Mouse (Mus musculus) embryonic facial prominence, embryonic 11.5 days (tissue): ENCODE measurements at regions not wholly inside any gene's neighbourhood (a gene's known extent, or its start where the extent isn't known, plus 50 kb on each side); places are given as distances from the start of the nearest gene placed in this dataset.

ENCODE experiments used
- ATAC-seq: fragments of 200-750 bp; cut with Nextera tagmentation; replicated peaks from 2 replicates; pipeline ENCODE4 v1.8.0; 2017; ENCODE audit warnings: low read depth; ENCODE audit not compliant: insufficient number of reproducible peaks, low FRiP score, low TSS enrichment
- DNase-seq: peaks from one replicate; pipeline ENCODE4 v3.0.0-alpha.2; 2015; ENCODE audit warnings: low spot score
- H3K27ac ChIP-seq: fragments of 300-500 bp; sonication (generic); replicated peaks from 2 replicates; pipeline ENCODE4 v1.5.1; 2014; ENCODE audit warnings: mild to moderate bottlenecking, low read depth, low read length, control low read depth
- H3K27me3 ChIP-seq: fragments of 300-500 bp; sonication (generic); 2 replicates; pipeline ENCODE4 v1.6.1; 2014; ENCODE audit warnings: mild to moderate bottlenecking, low read length, moderate library complexity, mixed read lengths; ENCODE audit not compliant: control insufficient read depth, insufficient read depth
- H3K36me3 ChIP-seq: fragments of 300-500 bp; sonication (generic); replicated peaks from 2 replicates; pipeline ENCODE4 v1.6.1; 2014; ENCODE audit warnings: low read depth, mild to moderate bottlenecking, low read length, moderate library complexity, mixed read lengths; ENCODE audit not compliant: control insufficient read depth, insufficient read depth
- H3K4me1 ChIP-seq: fragments of 300-500 bp; sonication (generic); 2 replicates; pipeline ENCODE4 v1.6.1; 2014; ENCODE audit warnings: low read length, mixed read lengths; ENCODE audit not compliant: control insufficient read depth, insufficient read depth
- H3K4me2 ChIP-seq: fragments of 300-500 bp; sonication (generic); 2 replicates; pipeline ENCODE4 v1.6.1; 2014; ENCODE audit warnings: low read depth, mild to moderate bottlenecking, control low read depth, low read length, moderate library complexity
- H3K4me3 ChIP-seq: fragments of 300-500 bp; sonication (generic); 2 replicates; pipeline ENCODE4 v1.5.1; 2014; ENCODE audit warnings: low read depth, low read length, control low read depth
- H3K9ac ChIP-seq: fragments of 300-500 bp; sonication (generic); replicated peaks from 2 replicates; pipeline ENCODE4 v1.6.1; 2014; ENCODE audit warnings: mild to moderate bottlenecking, control low read depth, low read length
- H3K9me3 ChIP-seq: fragments of 300-500 bp; sonication (generic); replicated peaks from 2 replicates; pipeline ENCODE4 v1.6.1; 2016; ENCODE audit warnings: mild to moderate bottlenecking, low read length, inconsistent platforms, mixed read lengths; ENCODE audit not compliant: control insufficient read depth
- WGBS: fragments of 180-500 bp; shearing (Covaris S2); extraction: QIAGEN DNeasy Blood & Tissue Kit; methylation state at CpG from one replicate; pipeline ENCODE4 v1.1.7; 2014; 5-methylcytosine and 5-hydroxymethylcytosine counted together

- 65% methylated on average over 3 of the region's 3 CpGs for WGBS
- Histone ChIP-seq H3K9me3 (no peaks in the 10 kb centered on the region), H3K4me1 (no peaks in the 10 kb centered on the region), H3K4me2 (no peak overlapping the region), H3K9ac (no peak overlapping the region), H3K36me3 (no peaks in the 10 kb centered on the region), H3K27ac (no peak overlapping the region), H3K4me3 (no peak overlapping the region), H3K27me3 (no peaks in the 10 kb centered on the region)
- DNase-seq (no peak), ATAC-seq (no peak)
These were observed 83.3 kb downstream of the Fasl start for GRCm38 (mm10) chr1:161704961-161705360.

DNA sequence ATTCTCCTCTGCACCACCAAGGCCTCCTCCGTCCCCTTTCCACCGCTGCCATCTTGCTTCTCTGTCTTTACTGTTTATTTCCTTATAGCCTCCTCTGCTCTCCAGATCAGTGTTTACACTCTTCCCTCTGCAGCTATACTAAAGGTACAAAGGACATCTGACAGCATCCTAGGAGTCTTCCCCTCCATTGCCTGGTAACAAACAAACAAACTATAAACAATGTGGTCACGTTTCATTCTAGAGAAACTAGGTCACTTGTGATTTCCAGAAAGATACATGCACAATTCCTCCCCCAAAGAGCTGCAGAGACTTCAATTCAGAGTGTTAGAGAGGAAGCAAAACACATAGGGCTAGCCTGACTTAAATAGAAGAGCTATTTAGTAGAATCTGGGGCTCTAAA lies 83.8 kb downstream of the Fasl start:
- H3K9ac ChIP-seq = no peak overlapping the region
- DNase-seq = no peak
- no peak overlapping the region for H3K27ac ChIP-seq
- H3K27me3 ChIP-seq = no peaks in the 10 kb centered on the region
- no peak for ATAC-seq
- WGBS = 76% methylated on average over 3 of the region's 3 CpGs
- no peaks in the 10 kb centered on the region for H3K36me3 ChIP-seq
- H3K4me2 ChIP-seq = no peak overlapping the region
- no peaks in the 10 kb centered on the region for H3K4me1 ChIP-seq
- H3K9me3 ChIP-seq = no peaks in the 10 kb centered on the region
- H3K4me3 ChIP-seq = no peak overlapping the region

DNA sequence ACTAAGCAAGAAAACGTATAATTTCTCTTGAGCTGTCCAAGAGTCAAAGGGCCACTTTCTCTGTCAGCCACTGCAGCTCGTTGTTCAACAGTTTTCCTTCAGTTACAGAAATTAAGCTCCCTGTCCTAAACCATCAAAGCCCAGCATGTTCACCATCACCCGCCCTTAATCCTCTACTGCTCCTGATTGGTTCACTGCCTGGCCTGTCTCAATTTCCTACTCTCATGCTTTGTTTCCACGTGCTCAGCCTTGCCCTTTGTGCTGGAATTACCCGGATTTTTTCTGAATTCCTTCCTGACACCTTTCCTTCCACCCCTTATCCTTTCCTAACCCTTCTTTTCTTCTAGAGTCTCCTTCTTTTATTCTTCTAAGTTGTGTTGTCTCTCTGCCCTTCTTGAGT lies 92.4 kb downstream of the Fasl start:
- Histone ChIP-seq H3K4me2 (no peak overlapping the region), H3K4me1 (no peaks in the 10 kb centered on the region), H3K36me3 (no peaks in the 10 kb centered on the region), H3K9me3 (no peaks in the 10 kb centered on the region), H3K9ac (no peak overlapping the region), H3K4me3 (no peak overlapping the region), H3K27me3 (no peaks in the 10 kb centered on the region), H3K27ac (no peak overlapping the region)
- ATAC-seq = peak; percentile 74; the same call in 1 of the 2 replicates
- WGBS = 36% methylated on average over 5 of the region's 5 CpGs
- DNase-seq = peak; percentile 23

- no peak overlapping the region for H3K4me3 ChIP-seq
- H3K36me3 ChIP-seq = no peaks in the 10 kb centered on the region
- no peak for DNase-seq
- no peak overlapping the region for H3K27ac ChIP-seq
- no peaks in the 10 kb centered on the region for H3K9me3 ChIP-seq
- no peak overlapping the region for H3K9ac ChIP-seq
- H3K27me3 ChIP-seq = no peaks in the 10 kb centered on the region
- WGBS = 68% methylated on average over 6 of the region's 6 CpGs
- no peaks in the 10 kb centered on the region for H3K4me1 ChIP-seq
- ATAC-seq = no peak
- H3K4me2 ChIP-seq = no peak overlapping the region
These were observed 94.5 kb downstream of the Fasl start for GRCm38 (mm10) chr1:161693768-161694160.

DNA sequence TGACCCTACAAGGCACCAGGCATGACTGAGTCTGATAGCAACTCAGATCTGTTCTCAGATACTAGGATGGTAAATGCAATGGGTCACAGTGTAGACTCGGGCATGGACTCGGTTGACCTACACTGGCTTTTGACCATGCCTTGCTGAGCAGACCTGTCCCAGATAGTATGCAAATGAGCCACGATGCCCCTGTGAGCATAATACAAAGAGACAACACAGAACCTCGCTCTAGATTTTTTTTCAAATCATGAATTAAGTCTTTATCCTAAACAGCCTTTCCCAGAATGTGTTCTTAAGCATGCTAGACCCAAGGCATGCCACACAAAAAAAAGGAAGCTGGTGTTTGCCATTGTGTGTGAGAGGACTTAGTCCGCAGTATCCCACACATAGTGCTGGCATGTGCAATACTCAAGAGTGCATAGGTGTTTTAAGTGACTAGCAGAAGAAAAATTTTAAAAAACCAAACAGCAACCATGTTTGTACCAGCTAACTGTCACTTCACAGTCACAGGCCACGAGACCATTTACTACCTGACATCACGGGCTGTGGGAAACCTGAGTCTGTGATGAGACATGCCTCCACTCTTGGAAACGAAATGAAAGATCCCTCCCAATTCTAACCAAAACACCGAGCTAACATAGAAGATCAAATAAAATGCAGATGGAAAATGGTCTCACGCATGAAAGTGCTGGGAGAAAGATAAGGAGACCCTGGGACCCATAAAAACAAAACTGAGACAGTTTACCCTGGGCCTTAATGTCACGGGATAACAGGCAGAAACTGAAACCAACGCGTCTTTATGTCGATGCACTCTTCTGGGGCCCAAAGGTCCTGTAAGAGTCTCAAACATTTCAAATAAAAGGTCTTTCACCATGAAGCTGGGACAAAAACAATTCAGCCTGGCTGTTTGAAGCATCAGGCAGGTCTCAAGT lies 95.2 kb downstream of the Fasl start:
- H3K4me3 ChIP-seq = no peak overlapping the region
- ATAC-seq (no peak), DNase-seq (no peak)
- H3K4me1 ChIP-seq = no peaks in the 10 kb centered on the region
- H3K4me2 ChIP-seq = no peak overlapping the region
- WGBS = 76% methylated on average over 14 of the region's 14 CpGs
- H3K9me3 ChIP-seq = no peaks in the 10 kb centered on the region
- H3K27ac ChIP-seq = no peak overlapping the region
- no peaks in the 10 kb centered on the region for H3K36me3 ChIP-seq
- H3K27me3 ChIP-seq = no peaks in the 10 kb centered on the region
- H3K9ac ChIP-seq = no peak overlapping the region

DNA sequence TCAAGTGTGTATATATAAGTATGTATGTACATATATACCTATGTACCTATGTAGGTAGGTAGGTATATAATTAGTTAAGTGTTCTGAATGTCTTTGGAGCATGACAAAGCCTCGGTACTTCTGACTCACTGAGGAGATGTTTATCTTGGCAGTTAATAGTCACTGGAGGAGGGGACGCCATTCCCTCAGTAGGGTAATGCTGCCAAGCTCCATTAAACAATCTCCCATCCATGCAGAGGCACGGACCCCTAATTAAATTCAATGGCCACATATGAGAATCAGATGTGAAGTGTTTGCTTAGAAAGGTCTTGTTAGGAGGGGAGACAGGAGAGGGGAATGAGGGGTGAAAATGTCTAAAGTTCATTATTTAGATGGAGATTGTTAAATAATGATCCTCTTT lies 99.3 kb downstream of the Fasl start:
- DNase-seq = peak; percentile 40
- H3K36me3 ChIP-seq = no peaks in the 10 kb centered on the region
- H3K9ac ChIP-seq = no peak overlapping the region
- no peak for ATAC-seq
- H3K9me3 ChIP-seq = no peaks in the 10 kb centered on the region
- no peak overlapping the region for H3K4me3 ChIP-seq
- no peaks in the 10 kb centered on the region for H3K27me3 ChIP-seq
- H3K4me1 ChIP-seq = no peaks in the 10 kb centered on the region
- H3K4me2 ChIP-seq = no peak overlapping the region
- H3K27ac ChIP-seq = no peak overlapping the region
- 13% methylated on average over 3 of the region's 3 CpGs for WGBS

DNA sequence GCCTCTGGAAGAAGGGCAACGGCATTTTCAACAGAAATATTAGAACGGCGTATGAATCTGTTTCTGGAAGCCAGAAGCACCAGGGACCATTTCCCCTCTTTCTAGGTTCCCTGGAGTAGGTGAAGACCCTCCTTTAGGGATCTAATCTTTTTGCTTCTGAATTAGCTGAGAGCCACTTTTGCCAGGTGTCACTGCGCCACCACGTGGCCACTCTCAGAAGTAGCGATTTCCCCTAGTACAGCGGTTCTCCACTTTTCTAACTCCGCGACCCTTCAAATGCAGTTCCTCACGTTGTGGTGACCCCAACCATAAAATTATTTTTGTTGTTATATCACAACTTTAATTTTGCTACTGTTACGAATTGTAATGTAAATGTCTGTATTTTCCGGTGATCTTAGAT lies 100.7 kb downstream of the Fasl start:
- DNase-seq (peak; percentile 82), ATAC-seq (no peak)
- Histone ChIP-seq H3K27ac (no peak overlapping the region), H3K4me2 (no peak overlapping the region), H3K36me3 (no peaks in the 10 kb centered on the region), H3K9me3 (no peaks in the 10 kb centered on the region), H3K4me3 (no peak overlapping the region), H3K9ac (no peak overlapping the region), H3K27me3 (no peaks in the 10 kb centered on the region), H3K4me1 (no peaks in the 10 kb centered on the region)
- 22% methylated on average over 12 of the region's 12 CpGs for WGBS

DNA sequence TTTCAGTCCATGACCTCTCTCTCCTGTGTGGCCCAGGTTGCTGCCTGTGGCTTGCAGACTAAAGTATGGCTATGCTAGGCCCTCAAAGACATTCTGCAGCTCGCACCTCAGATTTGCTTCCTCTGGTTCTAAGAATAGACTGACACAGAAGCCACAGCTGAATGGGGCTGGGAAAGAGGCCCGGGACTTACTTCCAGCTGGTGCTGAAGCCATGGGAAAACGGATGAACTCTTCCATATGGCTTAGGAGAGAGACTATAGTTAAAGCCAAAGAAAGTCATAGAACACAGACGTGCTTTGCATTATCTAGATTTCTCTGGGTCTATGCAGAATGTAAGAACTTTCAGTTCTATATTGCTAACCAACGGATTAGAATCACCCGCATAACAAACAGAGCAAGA lies 107.7 kb downstream of the Fasl start:
- no peak overlapping the region for H3K4me3 ChIP-seq
- H3K27me3 ChIP-seq = no peaks in the 10 kb centered on the region
- no peak overlapping the region for H3K27ac ChIP-seq
- H3K4me1 ChIP-seq = no peaks in the 10 kb centered on the region
- no peak overlapping the region for H3K4me2 ChIP-seq
- WGBS = 87% methylated on average over 6 of the region's 6 CpGs
- DNase-seq (no peak), ATAC-seq (no peak)
- no peaks in the 10 kb centered on the region for H3K9me3 ChIP-seq
- no peak overlapping the region for H3K9ac ChIP-seq
- no peaks in the 10 kb centered on the region for H3K36me3 ChIP-seq
